Mouse (Mus musculus): ENCODE measurements around the gene Vwa7.

The Vwa7 gene

GRCm38 (mm10) chr17:35068213-35068914 lies 52.0 kb downstream of the Vwa7 start:
- no peak for DNase-seq

- DNase-seq = no peak
Observed at GRCm38 (mm10) chr17:35070556-35071229, 54.3 kb downstream of the Vwa7 start.

GRCm38 (mm10) chr17:35071454-35071853 lies 55.1 kb downstream of the Vwa7 start:
- DNase-seq = no peak

GRCm38 (mm10) chr17:35074097-35074496 lies 57.7 kb downstream of the Vwa7 start:
- no peak for DNase-seq
